Mouse (Mus musculus): ENCODE data around the gene Kcnh1.

DNA sequence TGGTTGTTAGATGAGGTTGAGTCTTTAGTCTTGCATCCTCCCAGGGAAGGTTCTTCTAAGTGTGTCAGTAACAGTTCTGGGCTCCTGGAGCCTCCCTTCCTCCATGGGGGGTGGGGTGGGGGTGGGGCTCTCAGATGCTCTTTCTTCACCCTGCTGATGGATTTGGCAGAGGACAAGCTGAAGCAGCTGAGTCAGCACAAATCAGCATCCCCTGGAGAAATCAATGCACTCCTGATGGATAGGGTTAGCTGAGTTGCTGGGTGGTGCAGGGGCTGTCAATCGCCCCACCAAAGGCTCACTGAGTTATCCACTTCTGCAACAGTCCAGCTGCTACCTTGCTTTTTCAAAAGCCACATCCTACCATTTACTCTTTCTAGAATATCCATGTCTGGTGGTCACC, 329.1 kb downstream of the Kcnh1 start:
- TF ChIP-seq TAL1 (IDR thresholded peaks at IDR 0.05; ENCODE audit: low read length) (no peak), GATA1 (IDR thresholded peaks at IDR 0.05; ENCODE audit: low read length) (no peak)
